In genomic region chr12:18514616-18515015, GRCm38 (mm10) we compare ENCODE assay signal across 9 mouse cellular contexts. TPM values are rescaled to one million over a fixed set of nuclear protein-coding genes. Genes with fewer than 3 reads are reported as not detected.
A peak's percentile ranks its signal among the peaks of the same experiment; 100 is the strongest.
DNase-seq lines count a peak whose midpoint lies in the region; ATAC-seq and TF ChIP-seq lines count a peak whose summit lies in the region.
"Not testable (repeated sequence)": the region's sequence is repeated elsewhere in the genome, so short reads cannot be mapped to it uniquely, and the experiment has no call there.
"Had no signal": no experiment of that assay in that cellular context is flagged by ENCODE, and none has a peak within 500 bp of the region (broad histone marks: within the 10 kb centered on the region; RNA-seq: fewer than 3 reads in every experiment).

No protein-coding gene starts in this region.

- not testable (repeated sequence) for H3K27ac ChIP-seq in embryonic facial prominence, embryonic 14.5 days (replicated peaks; ENCODE audit: low read depth, low read length); hindbrain, embryonic 13.5 days; liver, embryonic 11.5 days (ENCODE audit: low read depth, low read length); midbrain, embryonic 11.5 days (ENCODE audit: low read depth, low read length); small intestine, adult 2 months (ENCODE audit: insufficient read depth, low read depth, low read length)
- H3K27ac ChIP-seq in kidney, embryonic 15.5 days = peak overlapping the region; percentile 41; the same call in 1 of the 2 replicates

- not testable (repeated sequence) for TF ChIP-seq POLR2A in small intestine, adult 2 months (IDR thresholded peaks at IDR 0.05; ENCODE audit: low read depth, low read length)

- peak overlapping the region; percentile 46 for H3K4me3 ChIP-seq in embryonic facial prominence, embryonic 14.5 days (ENCODE audit: low read depth, low read length)
- H3K4me3 ChIP-seq in hindbrain, embryonic 13.5 days = peak overlapping the region; percentile 44
- H3K4me3 ChIP-seq in kidney, embryonic 15.5 days (replicated peaks) = peak overlapping the region; percentile 57
- H3K4me3 ChIP-seq in liver, embryonic 11.5 days (ENCODE audit: low read depth, low read length) = peak overlapping the region; percentile 45
- peak overlapping the region; percentile 33 for H3K4me3 ChIP-seq in midbrain, embryonic 11.5 days (ENCODE audit: low read depth, low read length)
- H3K4me3 ChIP-seq in small intestine, adult 2 months (ENCODE audit: low read depth, low read length) = peak overlapping the region; percentile 56

- ATAC-seq in embryonic facial prominence, embryonic 14.5 days (ENCODE audit: low read depth); hindbrain, embryonic 13.5 days (ENCODE audit: low FRiP score); kidney, embryonic 15.5 days (replicated peaks; ENCODE audit: low FRiP score); liver, embryonic 11.5 days (replicated peaks; ENCODE audit: low FRiP score); midbrain, embryonic 11.5 days (ENCODE audit: low FRiP score): not testable (repeated sequence)

- H3K4me1 ChIP-seq in embryonic facial prominence, embryonic 14.5 days (ENCODE audit: control insufficient read depth, insufficient read depth, low read length); hindbrain, embryonic 13.5 days (replicated peaks); kidney, embryonic 15.5 days; liver, embryonic 11.5 days (replicated peaks; ENCODE audit: control insufficient read depth, insufficient read depth, low read length); midbrain, embryonic 11.5 days (ENCODE audit: control insufficient read depth, insufficient read depth, low read length); small intestine, adult 2 months (ENCODE audit: control insufficient read depth, insufficient read depth, insufficient read length, low read length): not testable (repeated sequence)

- intact Hi-C loops in gastrocnemius, postnatal 14 days (cut with DNase I; ENCODE audit: low total_unique reads) = not testable (repeated sequence)

- H3K9ac ChIP-seq in embryonic facial prominence, embryonic 14.5 days (ENCODE audit: low read depth, low read length) = peak overlapping the region; percentile 57
- peak overlapping the region; percentile 65 for H3K9ac ChIP-seq in hindbrain, embryonic 13.5 days
- H3K9ac ChIP-seq in kidney, embryonic 15.5 days = peak overlapping the region; percentile 55
- H3K9ac ChIP-seq in liver, embryonic 11.5 days (ENCODE audit: low read depth, low read length) = 0 out of 2 replicates have a peak overlapping the region, but pooled peaks have one; percentile 44
- peak overlapping the region; percentile 5; the same call in 1 of the 2 replicates for H3K9ac ChIP-seq in midbrain, embryonic 11.5 days (ENCODE audit: low read length)

- not testable (repeated sequence) for H3K36me3 ChIP-seq in embryonic facial prominence, embryonic 14.5 days (ENCODE audit: control insufficient read depth, insufficient read depth, low read length); hindbrain, embryonic 13.5 days; kidney, embryonic 15.5 days; liver, embryonic 11.5 days (ENCODE audit: control insufficient read depth, insufficient read depth, low read length); midbrain, embryonic 11.5 days (ENCODE audit: control insufficient read depth, insufficient read depth, low read length); small intestine, adult 2 months (ENCODE audit: control insufficient read depth, insufficient read depth, low read length)

- H3K9me3 ChIP-seq in embryonic facial prominence, embryonic 14.5 days (ENCODE audit: control insufficient read depth, low read length); kidney, embryonic 15.5 days (replicated peaks); liver, embryonic 11.5 days (ENCODE audit: control insufficient read depth, low read length); midbrain, embryonic 11.5 days (ENCODE audit: control insufficient read depth, low read length): not testable (repeated sequence)
- H3K9me3 ChIP-seq in hindbrain, embryonic 13.5 days = peaks cover 20% of the 10 kb centered on the region

- WGBS in embryonic facial prominence, embryonic 14.5 days = 2% methylated on average over 7 of the region's 52 CpGs
- WGBS in hindbrain, embryonic 13.5 days = 4% methylated on average over 52 of the region's 52 CpGs
- 3% methylated on average over 52 of the region's 52 CpGs for WGBS in kidney, embryonic 15.5 days
- WGBS in liver, embryonic 11.5 days = 2% methylated on average over 50 of the region's 52 CpGs
- 3% methylated on average over 46 of the region's 52 CpGs for WGBS in midbrain, embryonic 11.5 days
- 17% methylated on average over 52 of the region's 52 CpGs for WGBS in small intestine, adult 2 months

- DNase-seq in WW6 (ENCODE audit: low read depth, low spot score) = peak; percentile 3
- not testable (repeated sequence) for DNase-seq in embryonic facial prominence, embryonic 14.5 days (ENCODE audit: low spot score)
- DNase-seq in gastrocnemius, postnatal 14 days = peak; percentile 2
- DNase-seq in liver, embryonic 11.5 days (ENCODE audit: low spot score) = peak; percentile 29
- peak; percentile 84 for DNase-seq in midbrain, embryonic 11.5 days (ENCODE audit: low spot score, missing footprints)

- not testable (repeated sequence) for TF ChIP-seq CTCF in small intestine, adult 2 months (IDR thresholded peaks at IDR 0.05; ENCODE audit: extremely low read depth, insufficient read length, insufficient replicate concordance, low read depth, low read length)

- H3K27me3 ChIP-seq in embryonic facial prominence, embryonic 14.5 days (replicated peaks; ENCODE audit: control insufficient read depth, insufficient read depth, low read length); hindbrain, embryonic 13.5 days; kidney, embryonic 15.5 days; liver, embryonic 11.5 days (replicated peaks; ENCODE audit: control insufficient read depth, insufficient read depth, low read length); midbrain, embryonic 11.5 days (ENCODE audit: control insufficient read depth, insufficient read depth, low read length); small intestine, adult 2 months (ENCODE audit: control insufficient read depth, insufficient read depth, low read length): not testable (repeated sequence)

- peak overlapping the region; percentile 47 for H3K4me2 ChIP-seq in embryonic facial prominence, embryonic 14.5 days (ENCODE audit: low read depth, low read length)
- H3K4me2 ChIP-seq in hindbrain, embryonic 13.5 days = peak overlapping the region; percentile 47
- peak overlapping the region; percentile 68 for H3K4me2 ChIP-seq in kidney, embryonic 15.5 days
- H3K4me2 ChIP-seq in liver, embryonic 11.5 days = peak overlapping the region; percentile 62
- peak overlapping the region; percentile 35 for H3K4me2 ChIP-seq in midbrain, embryonic 11.5 days

RNA-seq across cellular contexts. Expression of gene 5730507C01Rik, which starts 0.3 kb away (rescaled TPM):
- polyA plus RNA-seq in embryonic facial prominence, embryonic 14.5 days (2014; fragmentation: Nextera tagmentation; extraction: Ambion mirVana) = 1.4 and 2.2 TPM in 2 replicates
- total RNA-seq in gastrocnemius, postnatal 14 days (2021) = under 1 TPM in 1 of 2 experiments, not detected in 1; 0.21 TPM
- 3.0 and 3.4 TPM in 2 replicates for polyA plus RNA-seq in hindbrain, embryonic 13.5 days (2015; fragmentation: Nextera tagmentation; extraction: Ambion mirVana)
- 3.6 and 3.9 TPM in 2 replicates for polyA plus RNA-seq in kidney, embryonic 15.5 days (2015; fragmentation: Nextera tagmentation; extraction: Ambion mirVana)
- 1.5 and 1.8 TPM in 2 replicates for polyA plus RNA-seq in liver, embryonic 11.5 days (2014; fragmentation: Nextera tagmentation; extraction: Ambion mirVana)
- 2.1 and 2.2 TPM in 2 replicates for polyA plus RNA-seq in midbrain, embryonic 11.5 days (2014; fragmentation: Nextera tagmentation; extraction: Ambion mirVana)
- polyA plus RNA-seq in small intestine, adult 2 months (2012; rRNA removed) = 0.20 and 0.28 TPM in 2 replicates
- polyA plus RNA-seq: erythroblast, embryonic 14.5 days had no signal

Comparison
In these comparisons a context has a peak if more than half of its experiments do, and no peak if none do; other contexts are left out.
1. H3K9ac ChIP-seq: peak in every context shown above with its lines; median percentile 65 in hindbrain, embryonic 13.5 days; 57 in embryonic facial prominence, embryonic 14.5 days; 55 in kidney, embryonic 15.5 days; 44 in liver, embryonic 11.5 days; 5 in midbrain, embryonic 11.5 days.